Mouse (Mus musculus) limb, embryonic 14.5 days (tissue): ENCODE measurements at regions not wholly inside any gene's neighbourhood (a gene's known extent, or its start where the extent isn't known, plus 50 kb on each side); places are given as distances from the start of the nearest gene placed in this dataset.

Experiments used
- ATAC-seq: fragments of 200-750 bp; cut with Nextera tagmentation; 2 replicates; pipeline ENCODE4 v1.8.0; 2017; ENCODE audit warnings: low read depth, moderate number of reproducible peaks, moderate TSS enrichment; ENCODE audit not compliant: low FRiP score
- DNase-seq: peaks from one replicate; pipeline ENCODE4 v3.0.0-alpha.2; 2015; ENCODE audit warnings: low spot score
- H3K27ac ChIP-seq: fragments of 300-500 bp; sonication (generic); replicated peaks from 2 replicates; pipeline ENCODE4 v1.5.1; 2014; ENCODE audit warnings: low read depth, mild to moderate bottlenecking, low read length, moderate library complexity, mixed read lengths
- H3K27me3 ChIP-seq: fragments of 300-500 bp; sonication (generic); 2 replicates; pipeline ENCODE4 v1.6.1; 2014; ENCODE audit warnings: low read length, mixed read lengths; ENCODE audit not compliant: control insufficient read depth, insufficient read depth
- H3K36me3 ChIP-seq: fragments of 300-500 bp; sonication (generic); 2 replicates; pipeline ENCODE4 v1.6.1; 2014; ENCODE audit warnings: mild to moderate bottlenecking, low read length, moderate library complexity, mixed read lengths; ENCODE audit not compliant: control insufficient read depth, insufficient read depth
- H3K4me1 ChIP-seq: fragments of 300-500 bp; sonication (generic); 2 replicates; pipeline ENCODE4 v1.6.1; 2014; ENCODE audit warnings: antibody characterized with exemption, low read length, mixed read lengths; ENCODE audit not compliant: control insufficient read depth, insufficient read depth
- H3K4me2 ChIP-seq: fragments of 300-500 bp; sonication (generic); replicated peaks from 2 replicates; pipeline ENCODE4 v1.6.1; 2014; ENCODE audit warnings: low read depth, mild to moderate bottlenecking, low read length, moderate library complexity; ENCODE audit not compliant: severe bottlenecking
- H3K4me3 ChIP-seq: fragments of 300-500 bp; sonication (generic); replicated peaks from 2 replicates; pipeline ENCODE4 v1.5.1; 2014; ENCODE audit warnings: low read length
- H3K9ac ChIP-seq: fragments of 300-500 bp; sonication (generic); 2 replicates; pipeline ENCODE4 v1.6.1; 2014; ENCODE audit warnings: mild to moderate bottlenecking, low read depth, low read length, moderate library complexity; ENCODE audit not compliant: severe bottlenecking
- H3K9me3 ChIP-seq: fragments of 300-500 bp; sonication (generic); 2 replicates; pipeline ENCODE4 v1.6.1; 2016; ENCODE audit warnings: low read length; ENCODE audit not compliant: control insufficient read depth
- POLR2A ChIP-seq: fragments of 200-500 bp; IDR thresholded peaks from 2 replicates; pipeline ENCODE4 v1.8.0; 2012; ENCODE audit warnings: inconsistent platforms, mild to moderate bottlenecking, moderate library complexity, borderline replicate concordance; ENCODE audit not compliant: insufficient read depth, insufficient read length; ENCODE audit errors: extremely low read depth
- WGBS: fragments of 180-500 bp; shearing (Covaris S2); extraction: QIAGEN DNeasy Blood & Tissue Kit; methylation state at CpG from one replicate; pipeline ENCODE4 v1.1.7; 2014; 5-methylcytosine and 5-hydroxymethylcytosine counted together

DNA sequence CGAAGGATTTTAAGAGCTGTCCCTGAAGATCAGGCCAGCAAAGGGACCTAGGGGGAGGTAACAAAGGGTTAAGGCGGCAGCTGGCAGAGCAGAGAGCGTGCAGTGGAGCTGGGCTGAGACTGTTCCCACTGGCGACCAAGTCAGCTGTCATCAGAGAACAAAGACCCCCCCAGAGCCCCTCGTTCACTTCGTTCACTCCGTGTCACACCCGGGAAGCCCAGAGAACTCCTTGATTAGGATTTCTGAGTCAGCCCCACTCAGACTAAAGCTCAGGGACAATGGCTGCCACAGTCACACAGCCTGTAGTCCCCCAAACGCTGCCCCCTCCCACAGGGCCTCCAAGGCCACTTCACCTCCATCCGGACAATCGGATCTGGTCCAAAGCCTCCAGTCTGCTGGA, 78.8 kb downstream of the Sox9 start:
- TF ChIP-seq POLR2A, result no peak
- ATAC-seq, result no peak; the same call in 1 of the 2 replicates
- Histone ChIP-seq H3K4me1 (no peaks in the 10 kb centered on the region), H3K9ac (no peak overlapping the region), H3K27ac (no peak overlapping the region), H3K36me3 (no peaks in the 10 kb centered on the region), H3K9me3 (no peaks in the 10 kb centered on the region), H3K4me3 (no peak overlapping the region), H3K4me2 (no peak overlapping the region), H3K27me3 (no peaks in the 10 kb centered on the region)
- DNase-seq, result no peak
- 36% methylated on average over 11 of the region's 11 CpGs for WGBS

DNA sequence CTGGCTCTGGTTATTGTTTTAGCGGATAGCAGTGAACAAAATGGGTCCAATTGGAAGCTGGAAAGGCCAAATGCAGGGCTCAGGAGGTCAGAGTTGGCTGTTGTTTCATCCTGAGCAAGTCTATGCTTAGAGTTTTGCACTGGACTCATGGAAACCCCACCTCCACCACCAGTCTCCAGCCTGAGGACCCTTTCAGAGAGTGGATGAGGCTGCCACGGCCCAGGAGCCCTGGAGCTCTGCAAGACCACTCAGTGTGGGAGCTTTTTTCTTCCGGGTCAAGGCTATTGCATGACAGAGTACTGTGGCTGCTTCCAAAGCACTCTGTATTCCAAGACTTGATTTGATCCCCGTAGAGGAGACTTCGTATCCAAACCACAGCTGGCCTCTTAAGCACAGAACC, 79.2 kb downstream of the Sox9 start:
- TF ChIP-seq POLR2A, result no peak
- ATAC-seq (no peak), DNase-seq (no peak)
- no peak overlapping the region for H3K4me2 ChIP-seq
- no peaks in the 10 kb centered on the region for H3K27me3 ChIP-seq
- WGBS, result 76% methylated on average over 5 of the region's 5 CpGs
- H3K27ac ChIP-seq, result no peak overlapping the region
- no peak overlapping the region for H3K9ac ChIP-seq
- no peaks in the 10 kb centered on the region for H3K4me1 ChIP-seq
- H3K36me3 ChIP-seq, result no peaks in the 10 kb centered on the region
- H3K9me3 ChIP-seq, result no peaks in the 10 kb centered on the region
- no peak overlapping the region for H3K4me3 ChIP-seq

DNA sequence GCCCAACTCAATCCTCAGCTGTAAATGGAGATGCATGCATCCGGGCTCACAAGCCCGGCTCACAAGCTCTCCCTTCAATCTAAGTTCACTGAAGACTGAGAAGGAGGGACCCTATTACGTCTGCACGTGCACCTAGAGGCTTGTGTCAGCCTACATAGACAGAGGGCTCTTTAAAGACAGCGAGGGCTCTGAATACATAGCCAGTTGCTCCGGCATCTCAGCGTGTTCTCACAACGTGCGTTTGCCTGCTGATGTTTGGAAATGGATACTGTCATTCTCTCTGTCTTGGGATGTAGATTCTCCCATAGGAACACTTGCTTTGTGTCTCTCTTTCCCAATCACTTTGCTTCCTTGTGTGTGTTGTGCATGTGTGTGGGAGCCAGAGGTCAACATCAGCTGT, 83.8 kb downstream of the Sox9 start:
- DNase-seq (no peak), ATAC-seq (no peak)
- 91% methylated on average over 9 of the region's 9 CpGs for WGBS
- TF ChIP-seq POLR2A, result no peak
- no peak overlapping the region for H3K9ac ChIP-seq
- H3K27ac ChIP-seq, result no peak overlapping the region
- H3K36me3 ChIP-seq, result no peaks in the 10 kb centered on the region
- no peaks in the 10 kb centered on the region for H3K9me3 ChIP-seq
- no peak overlapping the region for H3K4me2 ChIP-seq
- peaks cover 12% of the 10 kb centered on the region for H3K4me1 ChIP-seq
- no peaks in the 10 kb centered on the region for H3K27me3 ChIP-seq
- no peak overlapping the region for H3K4me3 ChIP-seq

DNA sequence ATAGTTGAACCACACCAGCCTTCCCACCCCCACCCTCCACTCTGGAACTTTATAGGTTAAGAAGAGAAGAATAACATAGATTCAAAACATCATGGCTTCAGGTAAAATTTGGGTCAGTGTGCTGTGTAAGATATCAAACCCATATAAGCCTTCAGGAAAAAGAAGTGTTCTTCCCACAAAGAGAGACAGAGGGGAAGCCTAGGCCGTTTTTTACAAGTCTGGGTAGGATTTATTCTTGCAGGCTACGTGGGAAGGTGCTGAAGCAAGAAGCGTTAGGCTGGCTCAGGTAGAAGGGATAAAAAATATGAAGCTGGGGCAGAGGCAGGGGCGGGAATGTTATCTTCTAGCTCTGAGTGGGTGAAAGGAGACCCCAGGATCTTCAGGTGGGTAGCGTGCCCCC, 87.5 kb downstream of the Sox9 start:
- WGBS, result 23% methylated on average over 5 of the region's 5 CpGs
- peaks cover 21% of the 10 kb centered on the region for H3K4me1 ChIP-seq
- no peak for TF ChIP-seq POLR2A
- H3K9ac ChIP-seq, result no peak overlapping the region
- H3K27me3 ChIP-seq, result no peaks in the 10 kb centered on the region
- H3K9me3 ChIP-seq, result no peaks in the 10 kb centered on the region
- DNase-seq (no peak), ATAC-seq (no peak)
- H3K27ac ChIP-seq, result no peak overlapping the region
- peak overlapping the region; percentile 13; the same call in 1 of the 2 replicates for H3K4me3 ChIP-seq
- H3K36me3 ChIP-seq, result no peaks in the 10 kb centered on the region
- H3K4me2 ChIP-seq, result peak overlapping the region; percentile 37; the same call in 1 of the 2 replicates

DNA sequence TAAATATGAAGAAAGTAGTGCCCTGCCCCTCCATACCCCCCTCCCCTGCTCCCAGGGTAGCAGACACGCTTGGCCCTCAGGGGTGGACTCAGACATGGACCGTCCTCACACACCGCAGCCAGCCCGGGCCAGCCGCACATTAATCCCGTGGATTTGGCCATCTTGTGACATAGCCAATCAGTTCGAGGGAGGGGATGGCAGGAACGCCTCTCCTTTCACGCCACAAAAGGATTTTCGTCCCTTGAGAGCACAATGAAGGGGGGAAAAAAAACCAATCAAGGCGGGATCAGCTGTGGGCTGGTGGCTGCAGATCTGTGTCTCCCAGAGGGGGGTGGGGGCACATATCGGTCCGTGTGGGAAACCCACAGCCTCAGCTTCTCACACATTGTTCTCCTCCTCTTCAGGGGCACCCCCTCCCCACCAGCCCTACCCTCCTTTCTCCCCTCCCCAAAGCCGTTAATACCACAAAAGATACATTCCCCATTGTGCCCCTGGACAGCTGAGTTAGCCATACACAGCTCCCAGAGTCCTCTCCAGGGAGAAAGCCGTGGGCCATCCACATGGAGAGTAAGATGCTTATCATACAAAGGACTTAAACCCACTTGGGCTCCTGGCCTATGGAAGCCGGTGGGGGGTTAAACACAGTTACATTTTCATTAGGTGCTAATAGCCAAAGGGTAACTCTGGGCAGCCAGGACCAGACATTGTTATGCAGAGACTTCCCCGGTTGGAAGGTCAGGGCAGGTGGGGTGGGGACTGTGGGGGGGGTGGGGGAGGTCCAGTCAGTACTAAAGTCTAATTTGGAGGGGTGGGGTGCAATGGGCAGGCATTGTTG, 88.4 kb downstream of the Sox9 start:
- WGBS, result 3% methylated on average over 17 of the region's 17 CpGs
- DNase-seq (no peak), ATAC-seq (peak; percentile 72; the same call in 1 of the 2 replicates)
- peak overlapping the region; percentile 37 for H3K4me2 ChIP-seq
- H3K4me1 ChIP-seq, result peaks cover 21% of the 10 kb centered on the region
- no peak overlapping the region for H3K9ac ChIP-seq
- no peak overlapping the region for H3K27ac ChIP-seq
- no peaks in the 10 kb centered on the region for H3K36me3 ChIP-seq
- H3K9me3 ChIP-seq, result no peaks in the 10 kb centered on the region
- peak overlapping the region; percentile 13 for H3K4me3 ChIP-seq
- H3K27me3 ChIP-seq, result no peaks in the 10 kb centered on the region
- TF ChIP-seq POLR2A, result no peak
